Mouse (Mus musculus) intestine, postnatal 0 days (tissue): Measurements from ENCODE around the gene Prdm12. TPM values are rescaled to one million over a fixed set of nuclear protein-coding genes. Genes with fewer than 3 reads are reported as not detected.

Experiments used
- ATAC-seq: fragments of 200-750 bp; cut with Nextera tagmentation; 2 replicates; pipeline ENCODE4 v1.8.0; 2017; ENCODE audit warnings: mild to moderate bottlenecking, moderate TSS enrichment, moderate library complexity
- H3K27ac ChIP-seq: fragments of 300-500 bp; sonication (generic); 2 replicates; pipeline ENCODE4 v1.5.1; 2014; ENCODE audit warnings: mild to moderate bottlenecking, low read depth, low read length, moderate library complexity
- H3K27me3 ChIP-seq: fragments of 300-500 bp; sonication (generic); replicated peaks from 2 replicates; pipeline ENCODE4 v1.6.1; 2014; ENCODE audit warnings: low read length, mixed read lengths; ENCODE audit not compliant: control insufficient read depth, insufficient read depth
- H3K36me3 ChIP-seq: fragments of 300-500 bp; sonication (generic); 2 replicates; pipeline ENCODE4 v1.6.1; 2014; ENCODE audit warnings: mild to moderate bottlenecking, moderate library complexity; ENCODE audit not compliant: control insufficient read depth, insufficient read depth
- H3K4me1 ChIP-seq: fragments of 300-500 bp; sonication (generic); replicated peaks from 2 replicates; pipeline ENCODE4 v1.6.1; 2014; ENCODE audit warnings: antibody characterized with exemption, low read length, mixed read lengths; ENCODE audit not compliant: control insufficient read depth, insufficient read depth
- H3K4me2 ChIP-seq: fragments of 300-500 bp; sonication (generic); replicated peaks from 2 replicates; pipeline ENCODE4 v1.6.1; 2014; ENCODE audit warnings: low read depth, mild to moderate bottlenecking, moderate library complexity
- H3K4me3 ChIP-seq: fragments of 300-500 bp; sonication (generic); 2 replicates; pipeline ENCODE4 v1.5.1; 2014; ENCODE audit warnings: low read depth, low read length
- H3K9ac ChIP-seq: fragments of 300-500 bp; sonication (generic); 2 replicates; pipeline ENCODE4 v1.6.1; 2014; ENCODE audit warnings: mild to moderate bottlenecking, low read depth, low read length
- H3K9me3 ChIP-seq: fragments of 300-500 bp; sonication (generic); 2 replicates; pipeline ENCODE4 v1.6.1; 2016; ENCODE audit warnings: mixed run types; ENCODE audit not compliant: control insufficient read depth
- CTCF ChIP-seq: sonication (generic); IDR thresholded peaks from 2 replicates; pipeline ENCODE4 v1.5.1; 2016; ENCODE audit warnings: low read depth, mild to moderate bottlenecking, control low read depth, antibody characterized with exemption, moderate library complexity
- WGBS: fragments of 180-500 bp; shearing (Covaris S2); extraction: QIAGEN DNeasy Blood & Tissue Kit; methylation state at CpG from one replicate; pipeline ENCODE4 v1.1.7; 2014; 5-methylcytosine and 5-hydroxymethylcytosine counted together
- microRNA-seq: library from miRNA; unstranded; fragments of <30 nt; microRNA quantifications from one replicate; pipeline ENCODE4, GENCODE M21; 2016
- polyA plus RNA-seq: library from polyadenylated mRNA; unstranded; fragments of >200 nt; fragmentation: Nextera tagmentation; extraction: Ambion mirVana; gene quantifications from 2 replicates; pipeline ENCODE4 v1.2.1, GENCODE M21; 2015

The Prdm12 gene
- polyA plus RNA-seq, 1 experiment from 2014 or later: not detected

GRCm38 (mm10) chr2:31700545-31701446 is 61.0 kb downstream of the Prdm12 start:
- H3K9me3 ChIP-seq: no peaks in the 10 kb centered on the region
- H3K4me1 ChIP-seq: 0 out of 2 replicates have a peak, but pooled peaks cover 7% of the 10 kb centered on the region
- WGBS: 25% methylated on average over 7 of the region's 7 CpGs
- H3K27ac ChIP-seq: peak overlapping the region; percentile 82
- no peak overlapping the region for H3K4me3 ChIP-seq
- no peaks in the 10 kb centered on the region for H3K27me3 ChIP-seq
- TF ChIP-seq CTCF: peak; percentile 59
- peak overlapping the region; percentile 18; the same call in 1 of the 2 replicates for H3K4me2 ChIP-seq
- peaks cover 4% of the 10 kb centered on the region; the same call in 1 of the 2 replicates for H3K36me3 ChIP-seq
- ATAC-seq: peak; percentile 81
- H3K9ac ChIP-seq: no peak overlapping the region

- Histone ChIP-seq H3K9ac (no peak overlapping the region), H3K4me1 (0 out of 2 replicates have a peak, but pooled peaks cover 7% of the 10 kb centered on the region), H3K27me3 (no peaks in the 10 kb centered on the region), H3K27ac (peak overlapping the region; percentile 84), H3K9me3 (no peaks in the 10 kb centered on the region), H3K36me3 (peaks cover 3% of the 10 kb centered on the region; the same call in 1 of the 2 replicates), H3K4me2 (no peak overlapping the region), H3K4me3 (no peak overlapping the region)
- no peak for TF ChIP-seq CTCF
- ATAC-seq: no peak
Measured at GRCm38 (mm10) chr2:31703226-31703625, 63.4 kb downstream of the Prdm12 start.

Small RNA genes lying within 50 kb of the gene (microRNA-seq; reads per million reads assigned to microRNA genes)
- not detected for gene Mir6998

Other genes with a start within 250 kb of the Prdm12 start
- 492 and 545 TPM in 2 replicates for gene Ass1, start 169.8 kb upstream of the Prdm12 start, polyA plus RNA-seq
- gene Fubp3, start 67.4 kb upstream of the Prdm12 start, polyA plus RNA-seq: 40.8 and 46.7 TPM in 2 replicates
- 18.2 and 18.8 TPM in 2 replicates for gene Exosc2, start 30.7 kb downstream of the Prdm12 start, polyA plus RNA-seq
- 13.4 and 14.5 TPM in 2 replicates for gene Abl1, start 48.3 kb downstream of the Prdm12 start, polyA plus RNA-seq
- 0.12 and 0.18 TPM in 2 replicates for gene Qrfp, start 170.5 kb downstream of the Prdm12 start, polyA plus RNA-seq
- gene Fibcd1, start 206.0 kb downstream of the Prdm12 start, polyA plus RNA-seq: 2.0 and 2.3 TPM in 2 replicates
- gene Lamc3, start 247.3 kb downstream of the Prdm12 start, polyA plus RNA-seq: 0.44 and 0.48 TPM in 2 replicates